Mouse (Mus musculus) liver, embryonic 16.5 days (tissue): ENCODE measurements around the gene Slc22a3. TPM values are rescaled to one million over a fixed set of nuclear protein-coding genes. Genes with fewer than 3 reads are reported as not detected.

Experiments
- ATAC-seq: fragments of 200-750 bp; cut with Nextera tagmentation; 2 replicates; pipeline ENCODE4 v1.8.0; 2017; ENCODE audit warnings: low read depth, mild to moderate bottlenecking, moderate number of reproducible peaks, moderate library complexity
- H3K27ac ChIP-seq: fragments of 300-500 bp; sonication (generic); 2 replicates; pipeline ENCODE4 v1.5.1; 2014; ENCODE audit warnings: mild to moderate bottlenecking, low read length
- H3K27me3 ChIP-seq: fragments of 300-500 bp; sonication (generic); 2 replicates; pipeline ENCODE4 v1.6.1; 2014; ENCODE audit warnings: low read depth, low read length, mixed read lengths; ENCODE audit not compliant: control insufficient read depth, insufficient read depth
- H3K36me3 ChIP-seq: fragments of 300-500 bp; sonication (generic); 2 replicates; pipeline ENCODE4 v1.6.1; 2014; ENCODE audit warnings: mild to moderate bottlenecking; ENCODE audit not compliant: control insufficient read depth, insufficient read depth
- H3K4me1 ChIP-seq: fragments of 300-500 bp; sonication (generic); 2 replicates; pipeline ENCODE4 v1.6.1; 2014; ENCODE audit warnings: low read depth, low read length, mixed read lengths; ENCODE audit not compliant: control insufficient read depth
- H3K4me2 ChIP-seq: fragments of 300-500 bp; sonication (generic); 2 replicates; pipeline ENCODE4 v1.6.1; 2014; ENCODE audit warnings: low read depth, low read length, mixed read lengths
- H3K4me3 ChIP-seq: fragments of 300-500 bp; sonication (generic); 2 replicates; pipeline ENCODE4 v1.5.1; 2014; ENCODE audit warnings: low read depth, mild to moderate bottlenecking, low read length
- H3K9ac ChIP-seq: fragments of 300-500 bp; sonication (generic); 2 replicates; pipeline ENCODE4 v1.6.1; 2014; ENCODE audit warnings: low read depth, low read length
- H3K9me3 ChIP-seq: fragments of 300-500 bp; sonication (generic); replicated peaks from 2 replicates; pipeline ENCODE4 v1.6.1; 2016; ENCODE audit warnings: low read length; ENCODE audit not compliant: control insufficient read depth
- WGBS: fragments of 180-500 bp; shearing (Covaris S2); extraction: QIAGEN DNeasy Blood & Tissue Kit; methylation state at CpG from one replicate; pipeline ENCODE4 v1.1.7; 2014; ENCODE audit not compliant: insufficient replicate concordance; 5-methylcytosine and 5-hydroxymethylcytosine counted together
- polyA plus RNA-seq: library from polyadenylated mRNA; unstranded; fragments of >200 nt; fragmentation: Nextera tagmentation; extraction: Ambion mirVana; gene quantifications from 2 replicates; pipeline ENCODE4 v1.2.1, GENCODE M21; 2015

The Slc22a3 gene
- polyA plus RNA-seq, 1 experiment from 2014 or later: 0.48 TPM

GRCm38 (mm10) chr17:12513107-12513923, 5.8 kb upstream of the Slc22a3 start:
- Histone ChIP-seq H3K27ac (no peak overlapping the region), H3K27me3 (peaks cover 8% of the 10 kb centered on the region), H3K9me3 (no peaks in the 10 kb centered on the region), H3K4me1 (no peaks in the 10 kb centered on the region; the same call in 1 of the 2 replicates), H3K4me2 (no peak overlapping the region), H3K36me3 (no peaks in the 10 kb centered on the region), H3K4me3 (no peak overlapping the region), H3K9ac (no peak overlapping the region)
- peak; percentile 32; the same call in 1 of the 2 replicates for ATAC-seq
- 21% methylated on average over 9 of the region's 9 CpGs for WGBS

- Histone ChIP-seq H3K36me3 (no peaks in the 10 kb centered on the region), H3K27me3 (peaks cover 30% of the 10 kb centered on the region), H3K4me1 (no peaks in the 10 kb centered on the region; the same call in 1 of the 2 replicates), H3K4me2 (no peak overlapping the region), H3K9me3 (no peaks in the 10 kb centered on the region), H3K27ac (no peak overlapping the region), H3K9ac (no peak overlapping the region), H3K4me3 (no peak overlapping the region)
- ATAC-seq: no peak
- 23% methylated on average over 3 of the region's 3 CpGs for WGBS
These were observed 3.7 kb upstream of the Slc22a3 start for GRCm38 (mm10) chr17:12511193-12511592.

GRCm38 (mm10) chr17:12508376-12508775, 872 bp upstream of the Slc22a3 start:
- no peak overlapping the region for H3K4me2 ChIP-seq
- no peaks in the 10 kb centered on the region; the same call in 1 of the 2 replicates for H3K4me1 ChIP-seq
- ATAC-seq: no peak
- no peaks in the 10 kb centered on the region for H3K36me3 ChIP-seq
- no peak overlapping the region for H3K4me3 ChIP-seq
- peaks cover 33% of the 10 kb centered on the region for H3K27me3 ChIP-seq
- H3K27ac ChIP-seq: no peak overlapping the region
- WGBS: 26% methylated on average over 7 of the region's 7 CpGs
- no peaks in the 10 kb centered on the region for H3K9me3 ChIP-seq
- H3K9ac ChIP-seq: no peak overlapping the region

GRCm38 (mm10) chr17:12506903-12507563, 471 bp downstream of the Slc22a3 start:
- Histone ChIP-seq H3K9me3 (no peaks in the 10 kb centered on the region), H3K36me3 (no peaks in the 10 kb centered on the region), H3K4me1 (no peaks in the 10 kb centered on the region), H3K27me3 (peaks cover 33% of the 10 kb centered on the region), H3K27ac (no peak overlapping the region), H3K9ac (no peak overlapping the region), H3K4me2 (peak overlapping the region; percentile 49), H3K4me3 (peak overlapping the region; percentile 31)
- no peak; the same call in 1 of the 2 replicates for ATAC-seq
- WGBS: under 1% methylated on average over 65 of the region's 65 CpGs

GRCm38 (mm10) chr17:12505708-12506107, 1.8 kb downstream of the Slc22a3 start:
- peaks cover 33% of the 10 kb centered on the region for H3K27me3 ChIP-seq

GRCm38 (mm10) chr17:12499426-12499825, 8.1 kb downstream of the Slc22a3 start:
- Histone ChIP-seq H3K9me3 (no peaks in the 10 kb centered on the region), H3K4me3 (no peak overlapping the region), H3K4me1 (no peaks in the 10 kb centered on the region), H3K9ac (no peak overlapping the region), H3K36me3 (no peaks in the 10 kb centered on the region), H3K4me2 (no peak overlapping the region), H3K27me3 (no peaks in the 10 kb centered on the region; the same call in 1 of the 2 replicates), H3K27ac (no peak overlapping the region)
- no peak for ATAC-seq
- 37% methylated on average over 8 of the region's 8 CpGs for WGBS

More at GRCm38 (mm10) chr17:12505708-12506107, 1.8 kb downstream of the Slc22a3 start:
- ATAC-seq: no peak
- 16% methylated on average over 6 of the region's 6 CpGs for WGBS
- Histone ChIP-seq H3K4me2 (no peak overlapping the region), H3K4me3 (no peak overlapping the region), H3K36me3 (no peaks in the 10 kb centered on the region), H3K9ac (no peak overlapping the region), H3K4me1 (no peaks in the 10 kb centered on the region), H3K9me3 (no peaks in the 10 kb centered on the region), H3K27ac (no peak overlapping the region)

- no peak overlapping the region for H3K4me2 ChIP-seq
- no peak overlapping the region for H3K9ac ChIP-seq
- no peak overlapping the region for H3K4me3 ChIP-seq
- H3K4me1 ChIP-seq: no peaks in the 10 kb centered on the region
- no peak overlapping the region for H3K27ac ChIP-seq
- no peaks in the 10 kb centered on the region for H3K36me3 ChIP-seq
- no peaks in the 10 kb centered on the region for H3K9me3 ChIP-seq
- WGBS: 36% methylated on average over 3 of the region's 3 CpGs
- no peaks in the 10 kb centered on the region for H3K27me3 ChIP-seq
- no peak for ATAC-seq
These were observed 11.9 kb downstream of the Slc22a3 start for GRCm38 (mm10) chr17:12495558-12495957.

- no peak overlapping the region for H3K27ac ChIP-seq
- WGBS: 81% methylated on average over 12 of the region's 12 CpGs
- no peak overlapping the region for H3K4me3 ChIP-seq
- ATAC-seq: no peak
- no peak overlapping the region for H3K4me2 ChIP-seq
- no peaks in the 10 kb centered on the region for H3K4me1 ChIP-seq
- no peaks in the 10 kb centered on the region for H3K27me3 ChIP-seq
- H3K9me3 ChIP-seq: no peaks in the 10 kb centered on the region
- H3K36me3 ChIP-seq: no peaks in the 10 kb centered on the region
- H3K9ac ChIP-seq: no peak overlapping the region
These were observed 15.9 kb downstream of the Slc22a3 start for GRCm38 (mm10) chr17:12491591-12491990.

GRCm38 (mm10) chr17:12489888-12490287, 17.6 kb downstream of the Slc22a3 start:
- no peak overlapping the region for H3K4me2 ChIP-seq
- H3K36me3 ChIP-seq: no peaks in the 10 kb centered on the region
- H3K27ac ChIP-seq: no peak overlapping the region
- H3K4me1 ChIP-seq: no peaks in the 10 kb centered on the region
- H3K9me3 ChIP-seq: no peaks in the 10 kb centered on the region
- WGBS: 58% methylated on average over 5 of the region's 5 CpGs
- ATAC-seq: no peak
- no peaks in the 10 kb centered on the region for H3K27me3 ChIP-seq
- no peak overlapping the region for H3K4me3 ChIP-seq
- no peak overlapping the region for H3K9ac ChIP-seq
